Mouse (Mus musculus): ENCODE measurements around the gene 9330182L06Rik. TPM values are rescaled to one million over a fixed set of nuclear protein-coding genes. Genes with fewer than 3 reads are reported as not detected.

Gene 9330182L06Rik
- total RNA-seq, 2 experiments from 2014 or later = 0.21 TPM; not detected in 1

DNA sequence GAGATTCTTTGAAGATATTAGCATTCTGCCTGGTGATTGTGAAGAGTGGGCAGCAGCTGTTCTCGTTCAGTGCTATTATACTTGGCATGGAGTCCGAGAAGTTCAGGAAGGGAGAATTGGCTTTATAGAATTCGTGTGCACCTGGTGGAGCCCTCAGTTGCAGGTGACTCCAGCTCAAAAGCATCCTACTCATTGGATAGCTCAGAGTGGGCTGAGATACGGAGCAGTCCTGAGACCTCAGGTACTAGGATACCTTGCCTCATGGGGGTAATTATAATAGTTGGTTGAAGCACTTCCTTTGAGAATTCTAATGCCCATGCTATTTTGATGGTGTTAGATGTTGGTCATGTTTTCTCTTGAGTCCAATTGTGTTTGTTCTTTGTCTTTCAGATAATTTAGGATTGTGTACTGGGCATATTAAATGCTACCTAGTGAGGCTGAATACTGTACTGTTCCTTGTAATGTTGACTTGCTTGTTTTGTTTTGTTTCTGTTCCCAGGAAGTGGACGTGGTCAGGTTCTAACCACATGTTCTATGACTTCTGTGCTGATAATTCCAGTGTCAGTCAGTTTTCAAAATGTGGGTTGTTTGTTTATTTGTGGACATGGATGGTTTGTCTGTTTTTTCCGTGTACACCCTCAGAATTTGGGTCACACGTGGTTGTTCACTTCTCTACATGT lies 96.2 kb downstream of the 9330182L06Rik start:
- no peak for DNase-seq (ENCODE audit: low spot score)

DNA sequence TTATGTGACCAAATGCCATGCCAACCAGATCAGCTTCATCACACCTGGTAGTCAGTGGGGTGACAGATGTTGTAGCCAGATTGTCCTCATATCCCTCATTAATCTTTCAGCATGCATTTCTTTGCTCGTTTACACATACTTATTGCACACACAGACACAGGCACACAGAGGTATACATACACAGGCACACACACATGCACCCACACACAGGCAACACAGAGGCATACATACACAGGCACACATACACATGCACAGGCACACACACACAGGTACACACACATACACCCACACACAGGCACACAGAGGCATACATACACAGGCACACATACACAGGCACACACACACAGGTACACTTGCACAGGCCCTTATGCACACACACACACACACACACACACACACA lies 99.0 kb downstream of the 9330182L06Rik start:
- DNase-seq (ENCODE audit: low spot score) = no peak

GRCm38 (mm10) chr5:9367920-9368692 lies 102.2 kb downstream of the 9330182L06Rik start:
- no peak for DNase-seq (ENCODE audit: low spot score)

GRCm38 (mm10) chr5:9371127-9371526 lies 105.2 kb downstream of the 9330182L06Rik start:
- no peak for DNase-seq (ENCODE audit: low spot score)

- no peak for DNase-seq (ENCODE audit: low spot score)
Measured at GRCm38 (mm10) chr5:9373341-9373740, 107.4 kb downstream of the 9330182L06Rik start.

DNA sequence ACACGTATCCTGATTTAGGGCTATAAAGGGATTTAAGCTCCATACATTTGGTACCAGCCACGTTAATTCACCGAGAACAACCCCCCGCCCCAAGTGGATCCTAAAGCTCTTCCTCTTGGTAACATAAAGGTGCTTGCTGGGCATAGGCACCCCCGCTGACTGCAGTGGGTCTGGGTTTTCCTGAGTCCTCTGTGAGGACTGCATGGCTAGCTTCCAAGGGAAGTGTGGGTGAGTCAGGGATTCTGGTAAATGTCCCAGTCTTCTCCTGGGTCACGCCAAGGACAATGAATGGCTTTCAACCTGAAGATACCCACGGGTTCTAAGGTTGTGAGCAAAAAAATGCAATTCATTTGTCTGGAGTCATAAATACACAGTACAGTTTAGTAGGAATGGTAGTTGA lies 124.0 kb downstream of the 9330182L06Rik start:
- no peak for DNase-seq (ENCODE audit: low spot score)

GRCm38 (mm10) chr5:9391858-9392393 lies 126.0 kb downstream of the 9330182L06Rik start:
- no peak for DNase-seq (ENCODE audit: low spot score)

DNA sequence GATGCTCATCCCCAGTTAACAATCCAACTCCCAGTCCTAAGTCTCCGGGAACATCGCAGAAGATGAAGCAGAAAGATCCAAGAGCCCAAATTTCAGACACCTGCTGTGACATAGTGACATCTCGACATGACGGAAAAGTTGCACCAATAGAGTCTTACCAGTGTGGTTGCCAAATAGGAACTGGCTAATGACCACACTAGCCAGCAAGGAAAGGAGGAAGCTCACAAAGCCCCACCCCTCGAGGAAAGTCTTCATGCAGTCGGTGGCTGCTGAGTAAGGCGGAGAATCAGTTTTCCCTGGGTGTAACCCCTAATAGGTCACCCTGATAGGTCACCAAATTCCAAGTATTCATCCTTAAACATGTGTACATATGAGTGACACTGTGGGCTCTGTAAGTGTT lies 151.2 kb downstream of the 9330182L06Rik start:
- no peak for DNase-seq (ENCODE audit: low spot score)

GRCm38 (mm10) chr5:9417802-9418201 lies 151.9 kb downstream of the 9330182L06Rik start:
- no peak for DNase-seq (ENCODE audit: low spot score)

DNA sequence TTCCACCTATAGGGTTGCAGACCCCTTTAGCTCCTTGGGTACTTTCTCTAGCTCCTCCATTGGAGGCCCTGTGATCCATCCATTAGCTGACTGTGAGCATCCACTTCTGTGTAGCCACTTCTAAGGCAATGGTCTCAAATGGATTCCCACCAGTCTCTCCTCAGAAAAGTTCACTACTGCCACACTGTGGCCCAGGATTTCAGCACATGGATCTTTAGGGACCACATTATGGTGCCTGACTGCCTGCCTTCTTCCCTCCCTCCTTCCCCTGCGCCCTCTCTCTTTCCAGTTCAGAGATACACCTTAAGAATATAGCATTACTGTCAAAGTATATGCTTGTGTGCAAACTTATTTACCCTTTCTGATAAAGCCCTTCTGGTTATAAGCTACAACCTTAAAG lies 154.0 kb downstream of the 9330182L06Rik start:
- no peak for DNase-seq (ENCODE audit: low spot score)

GRCm38 (mm10) chr5:9424464-9424863 lies 158.5 kb downstream of the 9330182L06Rik start:
- no peak for DNase-seq (ENCODE audit: low spot score)

DNA sequence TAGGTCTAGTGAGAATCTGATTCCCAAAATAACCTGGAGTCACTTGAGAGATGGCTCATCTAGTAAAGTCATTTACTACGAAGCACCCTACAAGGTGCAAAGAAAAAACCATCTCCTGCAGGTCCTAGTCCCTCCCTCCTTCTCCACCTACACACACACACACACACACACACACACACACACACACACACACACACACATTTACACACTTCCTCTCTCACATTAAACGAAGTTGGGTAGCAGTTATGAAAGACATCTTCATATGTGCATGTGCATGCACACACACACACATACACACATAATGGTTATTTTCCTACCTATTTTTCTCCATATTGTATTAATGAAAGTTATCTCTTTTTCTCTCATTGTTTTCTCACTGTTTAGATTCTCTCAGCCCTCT lies 161.2 kb downstream of the 9330182L06Rik start:
- no peak for DNase-seq (ENCODE audit: low spot score)

DNA sequence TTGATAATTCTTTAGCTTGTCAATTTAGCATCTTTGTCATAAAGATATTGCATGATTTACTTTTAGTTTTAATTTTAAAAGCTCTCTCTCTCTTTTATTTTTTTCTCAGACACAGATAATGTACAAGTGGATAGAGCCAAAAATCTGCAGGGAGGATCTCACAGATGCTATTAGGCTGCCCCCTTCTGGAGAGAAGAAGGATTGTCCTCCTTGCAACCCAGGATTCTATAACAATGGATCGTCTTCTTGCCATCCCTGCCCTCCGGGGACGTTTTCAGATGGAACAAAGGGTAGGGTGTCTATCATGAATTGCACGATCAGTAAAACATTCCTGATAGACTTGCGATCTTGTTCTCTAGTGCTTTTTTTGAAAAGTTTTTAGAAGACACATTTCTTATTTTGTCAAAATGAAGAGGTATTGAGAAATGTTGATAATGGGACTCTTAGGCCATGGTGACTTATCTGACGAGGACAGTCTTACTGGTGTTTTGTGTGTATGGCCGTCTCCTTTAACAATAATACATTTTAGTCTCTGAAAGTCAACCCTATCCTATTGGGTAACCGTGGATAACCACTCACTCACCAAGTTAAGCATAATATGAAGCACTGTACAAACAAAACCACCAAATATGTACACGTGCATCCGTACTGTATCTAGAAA lies 161.8 kb downstream of the 9330182L06Rik start:
- DNase-seq (ENCODE audit: low spot score) = peak; percentile 8

- DNase-seq (ENCODE audit: low spot score) = no peak
Measured at GRCm38 (mm10) chr5:9428728-9429127, 162.8 kb downstream of the 9330182L06Rik start.

GRCm38 (mm10) chr5:9446146-9446545 lies 180.2 kb downstream of the 9330182L06Rik start:
- no peak for DNase-seq (ENCODE audit: low spot score)

GRCm38 (mm10) chr5:9448931-9449330 lies 183.0 kb downstream of the 9330182L06Rik start:
- DNase-seq (ENCODE audit: low spot score) = no peak

DNA sequence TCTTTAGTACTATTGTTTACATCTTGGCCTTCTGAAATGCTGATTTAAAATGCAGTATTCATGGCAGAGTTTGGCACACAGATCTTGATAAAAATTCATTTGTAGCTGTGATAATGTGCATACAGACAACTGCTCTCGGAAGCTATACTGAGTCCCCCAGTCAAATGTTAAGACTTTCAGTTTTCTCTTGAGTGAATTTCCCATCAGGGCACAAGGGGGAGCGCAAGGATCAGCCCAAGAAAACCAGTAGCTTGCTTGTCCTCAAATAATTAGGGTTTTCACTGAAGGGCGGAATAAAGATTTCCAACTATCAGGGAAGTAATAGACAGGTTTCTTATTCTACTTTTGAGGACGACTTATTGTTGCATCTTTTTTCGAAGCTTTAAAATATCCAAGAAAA lies 183.7 kb downstream of the 9330182L06Rik start:
- no peak for DNase-seq (ENCODE audit: low spot score)

DNA sequence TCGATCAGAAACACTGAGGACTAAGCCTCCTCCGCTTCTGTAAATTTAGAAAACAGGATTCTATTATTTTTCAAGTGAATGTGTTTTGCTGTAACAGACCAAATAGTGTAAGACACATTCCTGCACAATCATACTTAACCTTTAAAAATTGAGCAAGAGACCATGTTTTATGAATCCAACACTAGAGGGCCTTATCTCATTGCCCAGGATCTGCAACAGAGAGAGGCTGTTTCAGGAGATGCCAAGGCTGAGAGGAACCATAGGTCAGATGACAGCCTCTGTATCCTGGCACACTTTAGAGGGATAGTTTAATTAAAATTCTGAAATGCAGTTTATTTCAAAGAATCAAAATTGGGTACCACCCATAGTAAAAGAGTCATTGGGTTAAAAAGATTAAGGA lies 187.4 kb downstream of the 9330182L06Rik start:
- DNase-seq (ENCODE audit: low spot score) = no peak

DNA sequence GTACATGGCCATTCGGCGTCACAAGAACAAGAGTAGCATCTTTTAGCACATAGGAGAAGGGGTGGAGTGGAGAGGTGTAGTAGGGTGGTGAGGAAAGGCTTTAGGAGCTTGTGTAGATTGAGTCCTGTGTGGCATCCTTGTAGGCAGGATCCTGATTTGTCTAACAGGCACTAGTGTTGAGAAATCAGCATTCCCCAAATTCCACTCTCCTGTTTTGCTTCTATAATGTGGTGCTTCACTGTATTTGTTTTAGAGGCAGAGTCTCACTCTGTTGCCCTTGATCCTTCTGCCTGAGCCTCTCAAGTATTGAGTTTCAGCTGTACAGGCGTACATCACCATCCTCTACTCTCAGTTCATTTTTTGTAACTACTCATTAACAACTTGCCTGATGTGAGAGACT lies 211.7 kb downstream of the 9330182L06Rik start:
- DNase-seq (ENCODE audit: low spot score) = no peak

- DNase-seq (ENCODE audit: low spot score) = no peak
Measured at GRCm38 (mm10) chr5:9495456-9495855, 229.5 kb downstream of the 9330182L06Rik start.

- DNase-seq (ENCODE audit: low spot score) = no peak
Measured at GRCm38 (mm10) chr5:9497235-9497634, 231.3 kb downstream of the 9330182L06Rik start.

DNA sequence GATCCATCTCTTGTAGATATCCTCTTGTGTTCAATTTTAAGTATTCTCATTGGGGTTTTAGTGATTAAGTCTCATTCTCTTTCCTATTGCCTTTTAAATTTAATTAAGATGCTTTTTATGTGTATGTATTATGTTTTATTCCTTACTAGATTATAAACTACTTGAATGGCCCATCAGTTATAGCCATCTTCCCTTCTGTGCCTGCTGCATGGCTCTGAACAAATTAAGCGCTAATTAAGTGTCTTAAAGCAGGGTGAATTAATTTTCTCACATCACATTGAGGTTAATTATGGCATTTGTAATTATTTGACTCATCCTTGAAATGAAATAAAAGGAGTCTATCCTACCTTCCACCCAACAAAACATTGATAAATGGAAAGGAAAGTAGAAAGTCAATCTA lies 245.1 kb downstream of the 9330182L06Rik start:
- no peak for DNase-seq (ENCODE audit: low spot score)

Data from gastrocnemius, adult 18-20 months (tissue).